Mouse (Mus musculus) lung, embryonic 14.5 days (tissue): ENCODE measurements around the gene Slc6a21. TPM values are rescaled to one million over a fixed set of nuclear protein-coding genes. Genes with fewer than 3 reads are reported as not detected.
A peak's percentile ranks its signal among the peaks of the same experiment; 100 is the strongest.

Source experiments
- ATAC-seq: fragments of 200-750 bp; cut with Nextera tagmentation; 2 replicates; pipeline ENCODE4 v1.8.0; 2017; ENCODE audit warnings: mild to moderate bottlenecking, moderate TSS enrichment, moderate library complexity; ENCODE audit not compliant: insufficient read depth
- DNase-seq: peaks from one replicate; pipeline ENCODE4 v3.0.0-alpha.2; 2015
- H3K27ac ChIP-seq: fragments of 300-500 bp; sonication (generic); 2 replicates; pipeline ENCODE4 v1.5.1; 2014; ENCODE audit warnings: low read depth, mild to moderate bottlenecking, moderate library complexity
- H3K27me3 ChIP-seq: fragments of 300-500 bp; sonication (generic); 2 replicates; pipeline ENCODE4 v1.6.1; 2014; ENCODE audit warnings: low read length, control low read depth; ENCODE audit not compliant: insufficient read depth
- H3K36me3 ChIP-seq: fragments of 300-500 bp; sonication (generic); 2 replicates; pipeline ENCODE4 v1.6.1; 2014; ENCODE audit warnings: control low read depth; ENCODE audit not compliant: insufficient read depth
- H3K4me1 ChIP-seq: fragments of 300-500 bp; sonication (generic); 2 replicates; pipeline ENCODE4 v1.6.1; 2014; ENCODE audit warnings: antibody characterized with exemption, control low read depth; ENCODE audit not compliant: insufficient read depth
- H3K4me2 ChIP-seq: fragments of 300-500 bp; sonication (generic); 2 replicates; pipeline ENCODE4 v1.6.1; 2014; ENCODE audit warnings: mild to moderate bottlenecking
- H3K4me3 ChIP-seq: fragments of 300-500 bp; sonication (generic); 2 replicates; pipeline ENCODE4 v1.5.1; 2014; ENCODE audit warnings: low read depth, low read length
- H3K9ac ChIP-seq: fragments of 300-500 bp; sonication (generic); 2 replicates; pipeline ENCODE4 v1.6.1; 2014
- H3K9me3 ChIP-seq: fragments of 300-500 bp; sonication (generic); 2 replicates; pipeline ENCODE4 v1.6.1; 2016; ENCODE audit warnings: low read depth, low read length, control low read depth
- CTCF ChIP-seq: IDR thresholded peaks from 2 replicates; pipeline ENCODE4 v1.5.1; 2016; ENCODE audit warnings: antibody characterized with exemption, low read depth
- WGBS: fragments of 180-500 bp; shearing (Covaris S2); extraction: QIAGEN DNeasy Blood & Tissue Kit; methylation state at CpG from one replicate; pipeline ENCODE4 v1.1.7; 2014; 5-methylcytosine and 5-hydroxymethylcytosine counted together
- polyA plus RNA-seq: library from polyadenylated mRNA; unstranded; fragments of >200 nt; fragmentation: Nextera tagmentation; extraction: Ambion mirVana; gene quantifications from 2 replicates; pipeline ENCODE4 v1.2.1, GENCODE M21; 2014

Slc6a21 gene
- polyA plus RNA-seq, 1 experiment from 2014 or later = not detected

DNA sequence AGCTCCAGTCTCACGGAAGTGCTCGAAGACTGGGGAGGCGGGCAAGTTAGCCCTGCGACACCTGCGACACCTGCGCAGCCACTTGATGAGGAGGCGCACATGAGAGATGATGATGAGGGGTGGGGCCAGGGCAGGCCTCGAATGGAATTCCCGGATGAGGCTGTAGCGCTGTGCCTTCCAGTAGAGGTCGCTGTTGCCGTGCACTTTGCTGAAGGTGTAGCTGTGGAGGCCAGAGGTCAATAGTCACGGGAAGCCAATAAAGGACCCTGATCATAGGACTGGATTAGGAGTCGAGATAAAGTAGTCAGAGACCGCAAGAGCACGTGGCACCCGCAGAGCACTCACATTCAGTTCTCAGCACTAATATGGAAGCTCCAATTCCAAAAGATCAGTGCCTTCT lies 28.0 kb downstream of the Slc6a21 start:
- Histone ChIP-seq H3K4me1 (no peaks in the 10 kb centered on the region), H3K27me3 (no peaks in the 10 kb centered on the region), H3K9me3 (no peaks in the 10 kb centered on the region), H3K27ac (no peak overlapping the region; the same call in 1 of the 2 replicates), H3K36me3 (peaks cover 17% of the 10 kb centered on the region), H3K4me2 (peak overlapping the region; percentile 36; the same call in 1 of the 2 replicates), H3K9ac (no peak overlapping the region), H3K4me3 (no peak overlapping the region)
- peak; percentile 39 for ATAC-seq
- peak; percentile 75 for DNase-seq
- peak; percentile 89 for TF ChIP-seq CTCF
- WGBS = 6% methylated on average over 17 of the region's 17 CpGs

DNA sequence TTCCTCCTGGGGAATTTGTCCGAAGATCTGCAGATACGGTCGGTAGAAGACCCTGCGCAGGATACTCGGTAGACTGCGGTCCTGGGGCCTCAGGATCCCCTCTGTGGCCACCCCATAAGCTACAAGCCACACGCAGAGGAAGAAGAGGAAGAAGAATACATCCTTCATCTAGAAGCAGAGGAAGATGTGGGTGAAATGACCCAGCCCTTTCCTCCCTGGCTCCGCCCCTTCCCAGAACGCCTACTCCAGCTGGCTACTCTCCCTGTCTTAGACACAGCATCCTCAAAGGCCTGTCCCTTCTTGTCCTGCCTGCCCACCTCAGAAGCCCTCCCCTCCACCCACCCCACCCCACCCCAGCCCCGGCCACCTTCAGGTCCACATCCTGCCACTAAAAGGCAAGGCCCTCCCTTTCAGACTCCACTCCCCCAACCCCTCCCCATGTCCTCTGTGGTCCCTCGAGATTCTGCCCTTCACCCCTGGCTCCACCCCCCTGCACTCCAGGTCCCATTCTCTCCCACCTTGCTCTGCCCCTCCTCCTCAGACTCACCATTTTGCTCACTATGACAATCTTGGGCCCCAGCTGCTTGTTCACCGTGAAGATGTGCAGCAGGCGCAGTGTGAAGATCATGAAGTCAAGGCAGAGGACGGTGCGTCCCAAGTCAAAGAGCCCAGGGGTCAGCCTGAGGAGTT lies 31.4 kb downstream of the Slc6a21 start:
- H3K4me1 ChIP-seq = 0 out of 2 replicates have a peak, but pooled peaks cover 3% of the 10 kb centered on the region
- WGBS = 72% methylated on average over 15 of the region's 15 CpGs
- no peaks in the 10 kb centered on the region for H3K27me3 ChIP-seq
- no peak for TF ChIP-seq CTCF
- H3K4me2 ChIP-seq = no peak overlapping the region
- H3K36me3 ChIP-seq = peaks cover 19% of the 10 kb centered on the region
- ATAC-seq = no peak
- H3K4me3 ChIP-seq = no peak overlapping the region
- H3K9me3 ChIP-seq = no peaks in the 10 kb centered on the region
- no peak for DNase-seq
- no peak overlapping the region for H3K27ac ChIP-seq
- H3K9ac ChIP-seq = no peak overlapping the region

DNA sequence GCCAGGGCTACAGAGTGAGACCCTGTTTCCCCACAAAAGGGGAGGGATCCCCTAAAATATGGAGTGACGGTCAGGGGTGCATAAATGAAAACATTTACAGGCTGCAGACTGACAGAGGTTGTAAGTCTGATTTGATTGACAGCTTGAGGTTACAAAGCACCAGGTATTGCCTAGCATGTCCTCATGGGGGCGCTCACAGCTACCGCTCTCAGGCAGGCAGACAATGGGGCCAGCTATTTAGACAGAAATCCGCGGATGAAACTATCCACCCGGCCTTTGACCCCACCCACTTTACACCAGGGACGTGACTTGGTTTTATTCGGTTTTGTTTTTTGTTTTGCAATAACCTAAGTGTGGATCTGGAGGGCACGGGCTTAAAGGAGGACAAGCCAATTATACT lies 32.1 kb downstream of the Slc6a21 start:
- Histone ChIP-seq H3K4me1 (0 out of 2 replicates have a peak, but pooled peaks cover 3% of the 10 kb centered on the region), H3K27ac (no peak overlapping the region), H3K27me3 (no peaks in the 10 kb centered on the region), H3K4me3 (no peak overlapping the region), H3K36me3 (peaks cover 15% of the 10 kb centered on the region), H3K9ac (no peak overlapping the region), H3K4me2 (no peak overlapping the region), H3K9me3 (no peaks in the 10 kb centered on the region)
- no peak for ATAC-seq
- peak; percentile 69 for TF ChIP-seq CTCF
- WGBS = 17% methylated on average over 9 of the region's 9 CpGs
- DNase-seq = peak; percentile 73

DNA sequence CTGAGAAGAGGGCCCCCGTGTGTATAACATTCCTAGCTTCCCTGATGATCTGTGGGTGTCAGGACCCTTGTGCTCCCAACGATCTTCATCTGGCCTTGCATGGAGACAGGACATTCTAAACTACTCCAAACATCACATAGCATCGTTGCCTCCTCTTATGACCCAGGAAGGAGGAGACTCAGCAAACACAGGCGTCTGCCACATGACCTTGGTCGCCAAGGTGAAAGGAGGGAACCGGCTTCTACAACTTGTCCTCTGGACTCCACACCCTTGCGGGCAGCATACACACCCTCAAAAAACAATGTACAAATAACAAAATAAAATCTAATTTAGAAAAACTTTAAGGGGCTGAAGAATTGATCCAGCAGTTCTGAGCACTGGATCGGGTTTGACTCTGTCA lies 34.7 kb downstream of the Slc6a21 start:
- no peak for DNase-seq
- Histone ChIP-seq H3K4me1 (0 out of 2 replicates have a peak, but pooled peaks cover 3% of the 10 kb centered on the region), H3K36me3 (peaks cover 19% of the 10 kb centered on the region), H3K9me3 (no peaks in the 10 kb centered on the region), H3K9ac (no peak overlapping the region), H3K4me3 (no peak overlapping the region), H3K4me2 (no peak overlapping the region), H3K27me3 (no peaks in the 10 kb centered on the region), H3K27ac (no peak overlapping the region)
- no peak for ATAC-seq
- 24% methylated on average over 8 of the region's 8 CpGs for WGBS
- TF ChIP-seq CTCF = no peak

DNA sequence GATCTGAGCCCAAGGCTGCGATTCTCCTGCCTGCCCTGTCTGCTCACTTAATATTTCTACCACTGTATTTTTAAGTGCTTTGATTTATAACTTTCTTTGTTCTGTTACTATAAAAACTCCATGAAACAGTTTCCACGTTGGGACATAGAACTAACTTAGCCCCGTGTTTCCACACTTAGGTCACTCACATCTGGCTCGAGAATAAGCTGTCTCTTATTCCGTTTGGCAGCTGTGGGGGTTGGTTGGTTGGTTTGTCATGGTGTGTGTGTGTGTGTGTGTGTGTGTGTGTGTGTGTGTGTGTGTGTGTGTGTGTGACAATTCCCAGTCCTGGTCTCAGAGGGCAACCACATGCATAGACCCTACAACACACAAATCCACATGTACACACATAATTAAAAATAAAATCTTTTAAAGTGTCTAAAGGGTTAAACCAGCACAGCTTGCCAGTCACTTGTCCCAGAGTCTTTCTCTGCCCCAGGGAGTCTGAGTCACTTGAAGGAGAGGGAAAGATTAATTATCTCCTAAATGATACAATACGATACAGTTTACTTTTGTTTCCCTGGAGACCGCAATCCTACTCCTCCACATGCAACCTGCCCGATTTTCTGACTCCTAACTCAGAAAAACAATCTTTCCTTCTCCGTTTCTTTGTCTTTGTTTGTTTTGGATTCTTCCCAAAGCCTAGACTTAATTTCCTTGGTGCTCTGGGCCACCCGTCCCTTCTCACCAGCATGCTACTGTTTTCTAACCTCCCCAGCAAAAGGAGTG lies 35.6 kb downstream of the Slc6a21 start:
- Histone ChIP-seq H3K9me3 (no peaks in the 10 kb centered on the region), H3K4me1 (0 out of 2 replicates have a peak, but pooled peaks cover 3% of the 10 kb centered on the region), H3K36me3 (peaks cover 19% of the 10 kb centered on the region), H3K9ac (no peak overlapping the region), H3K4me3 (no peak overlapping the region), H3K27ac (0 out of 2 replicates have a peak overlapping the region, but pooled peaks have one; percentile 25), H3K27me3 (no peaks in the 10 kb centered on the region), H3K4me2 (no peak overlapping the region)
- WGBS = 14% methylated on average over 10 of the region's 10 CpGs
- no peak for TF ChIP-seq CTCF
- DNase-seq (peak; percentile 36), ATAC-seq (no peak; the same call in 1 of the 2 replicates)

DNA sequence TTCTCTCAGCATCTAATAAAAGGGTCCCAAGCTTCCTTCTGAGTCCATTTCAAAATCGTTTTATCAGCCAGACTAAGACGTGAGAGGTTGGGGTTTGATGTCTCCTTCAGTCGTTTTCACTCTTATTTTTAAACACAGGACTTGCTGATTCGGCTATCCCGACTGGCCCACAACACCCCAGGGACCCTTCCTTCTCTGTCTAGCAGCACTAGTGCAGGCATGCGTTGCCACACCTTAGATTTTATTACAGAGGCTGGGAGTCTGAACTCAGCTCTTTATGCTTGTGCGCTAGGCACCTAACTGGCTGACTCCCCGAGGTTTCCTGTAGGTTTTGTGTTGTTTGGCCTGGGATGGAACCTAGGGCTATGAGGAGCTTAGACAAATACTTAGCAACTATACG lies 36.2 kb downstream of the Slc6a21 start:
- WGBS = 23% methylated on average over 9 of the region's 9 CpGs
- no peaks in the 10 kb centered on the region for H3K27me3 ChIP-seq
- TF ChIP-seq CTCF = no peak
- no peak overlapping the region for H3K9ac ChIP-seq
- 0 out of 2 replicates have a peak overlapping the region, but pooled peaks have one; percentile 25 for H3K27ac ChIP-seq
- H3K4me3 ChIP-seq = no peak overlapping the region
- no peak overlapping the region for H3K4me2 ChIP-seq
- no peaks in the 10 kb centered on the region for H3K9me3 ChIP-seq
- 0 out of 2 replicates have a peak, but pooled peaks cover 3% of the 10 kb centered on the region for H3K4me1 ChIP-seq
- no peak for ATAC-seq
- no peak for DNase-seq
- peaks cover 16% of the 10 kb centered on the region for H3K36me3 ChIP-seq

DNA sequence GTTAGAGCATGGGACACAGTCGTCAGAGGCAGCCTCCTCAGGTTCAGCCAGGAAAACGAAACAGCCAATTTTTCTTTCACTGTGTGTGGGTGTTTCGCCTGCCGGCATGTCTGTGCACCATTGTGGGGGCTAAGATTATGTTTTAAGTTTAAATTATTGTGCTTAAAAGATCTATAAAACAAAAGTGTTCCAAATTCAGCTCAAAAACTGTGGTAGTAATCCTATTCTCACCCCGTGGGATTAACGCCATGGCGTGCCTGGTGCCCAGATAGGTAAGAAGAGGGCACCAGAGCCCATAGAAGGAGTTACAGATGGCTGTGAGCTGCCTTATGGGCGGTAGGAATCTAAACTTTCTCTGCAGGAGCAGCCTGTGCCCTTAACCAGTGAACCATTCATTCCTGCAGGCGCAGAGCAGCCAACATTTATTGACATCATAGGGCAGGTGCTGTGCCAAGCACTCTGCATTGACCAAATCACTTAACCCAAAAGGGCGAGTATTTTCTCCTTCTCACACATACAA lies 37.9 kb downstream of the Slc6a21 start:
- H3K4me1 ChIP-seq = 0 out of 2 replicates have a peak, but pooled peaks cover 3% of the 10 kb centered on the region
- no peak overlapping the region for H3K4me2 ChIP-seq
- no peak overlapping the region for H3K9ac ChIP-seq
- TF ChIP-seq CTCF = no peak
- 80% methylated on average over 10 of the region's 10 CpGs for WGBS
- no peaks in the 10 kb centered on the region for H3K27me3 ChIP-seq
- H3K27ac ChIP-seq = no peak overlapping the region
- peaks cover 20% of the 10 kb centered on the region for H3K36me3 ChIP-seq
- H3K9me3 ChIP-seq = no peaks in the 10 kb centered on the region
- ATAC-seq (no peak), DNase-seq (no peak)
- H3K4me3 ChIP-seq = no peak overlapping the region
